Mouse (Mus musculus): Measurements from ENCODE around the gene Ppp2r3c.

DNA sequence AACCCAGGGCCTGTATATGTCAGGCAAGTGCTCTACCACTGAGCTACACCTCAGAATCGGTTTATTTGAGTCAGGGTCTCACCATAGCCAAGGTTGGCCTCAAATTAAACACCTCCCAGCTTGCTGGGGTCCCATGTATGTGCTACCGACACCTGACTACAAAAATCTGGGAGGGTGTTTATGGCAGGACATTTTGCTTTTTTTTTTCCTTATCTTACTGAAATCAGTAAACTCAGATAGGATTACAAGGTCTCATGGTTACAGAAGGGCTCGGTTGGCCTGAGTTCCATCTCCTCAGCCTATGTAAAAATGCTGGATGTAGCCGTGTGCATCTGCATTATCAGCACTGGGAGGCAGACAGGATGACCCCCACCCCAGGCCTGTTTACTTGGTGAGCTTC, 26.0 kb upstream of the Ppp2r3c start:
- TF ChIP-seq CEBPB (IDR thresholded peaks at IDR 0.05; ENCODE audit: insufficient read depth, poor library complexity, severe bottlenecking) (no peak), MYOG (IDR thresholded peaks at IDR 0.05; ENCODE audit: control insufficient read depth in 1 of 3, insufficient read depth in 1 of 3, insufficient read length in 2 of 3, low read depth in 2 of 3) (no peak)
